Mouse (Mus musculus) stomach, embryonic 15.5 days (tissue): ENCODE results near the gene Akt1. TPM values are rescaled to one million over a fixed set of nuclear protein-coding genes. Genes with fewer than 3 reads are reported as not detected.

Experiments used
- ATAC-seq: fragments of 200-750 bp; cut with Nextera tagmentation; 2 replicates; pipeline ENCODE4 v1.8.0; 2017; ENCODE audit warnings: low read depth, moderate number of reproducible peaks, moderate TSS enrichment; ENCODE audit not compliant: insufficient read depth, low FRiP score
- H3K27ac ChIP-seq: fragments of 300-500 bp; sonication (generic); 2 replicates; pipeline ENCODE4 v1.5.1; 2015; ENCODE audit warnings: mild to moderate bottlenecking, inconsistent platforms
- H3K27me3 ChIP-seq: fragments of 300-500 bp; sonication (generic); replicated peaks from 2 replicates; pipeline ENCODE4 v1.6.1; 2015; ENCODE audit warnings: inconsistent platforms
- H3K36me3 ChIP-seq: fragments of 300-500 bp; sonication (generic); 2 replicates; pipeline ENCODE4 v1.6.1; 2015; ENCODE audit warnings: inconsistent platforms
- H3K4me1 ChIP-seq: fragments of 300-500 bp; sonication (generic); 2 replicates; pipeline ENCODE4 v1.6.1; 2015; ENCODE audit warnings: inconsistent platforms
- H3K4me2 ChIP-seq: fragments of 300-500 bp; sonication (generic); 2 replicates; pipeline ENCODE4 v1.6.1; 2015; ENCODE audit warnings: mild to moderate bottlenecking, inconsistent platforms
- H3K4me3 ChIP-seq: fragments of 300-500 bp; sonication (generic); replicated peaks from 2 replicates; pipeline ENCODE4 v1.5.1; 2015; ENCODE audit warnings: inconsistent platforms
- H3K9ac ChIP-seq: fragments of 300-500 bp; sonication (generic); 2 replicates; pipeline ENCODE4 v1.6.1; 2015; ENCODE audit warnings: inconsistent platforms
- H3K9me3 ChIP-seq: fragments of 300-500 bp; sonication (generic); 2 replicates; pipeline ENCODE4 v1.6.1; 2016; ENCODE audit warnings: inconsistent platforms
- WGBS: fragments of 180-500 bp; shearing (Covaris S2); methylation state at CpG from one replicate; pipeline ENCODE4 v1.1.7; 2015; 5-methylcytosine and 5-hydroxymethylcytosine counted together
- polyA plus RNA-seq: library from polyadenylated mRNA; unstranded; fragments of >200 nt; fragmentation: Nextera tagmentation; extraction: Ambion mirVana; gene quantifications from 2 replicates; pipeline ENCODE4 v1.2.1, GENCODE M21; 2015

Gene Akt1
- polyA plus RNA-seq, 1 experiment from 2014 or later: 161 TPM

- Histone ChIP-seq H3K4me3 (no peak overlapping the region), H3K36me3 (no peaks in the 10 kb centered on the region), H3K4me1 (peaks cover 3% of the 10 kb centered on the region; the same call in 1 of the 2 replicates), H3K9me3 (no peaks in the 10 kb centered on the region), H3K27ac (no peak overlapping the region), H3K9ac (no peak overlapping the region), H3K4me2 (no peak overlapping the region), H3K27me3 (no peaks in the 10 kb centered on the region)
- no peak for ATAC-seq
- WGBS: 46% methylated on average over 3 of the region's 3 CpGs
These were observed 39.3 kb upstream of the Akt1 start for GRCm38 (mm10) chr12:112713984-112714383.

GRCm38 (mm10) chr12:112707573-112707869 lies 32.8 kb upstream of the Akt1 start:
- 17% methylated on average over 8 of the region's 8 CpGs for WGBS
- H3K4me3 ChIP-seq: no peak overlapping the region
- H3K4me2 ChIP-seq: peak overlapping the region; percentile 52; the same call in 1 of the 2 replicates
- peaks cover 10% of the 10 kb centered on the region; the same call in 1 of the 2 replicates for H3K4me1 ChIP-seq
- no peaks in the 10 kb centered on the region for H3K27me3 ChIP-seq
- no peaks in the 10 kb centered on the region for H3K36me3 ChIP-seq
- no peaks in the 10 kb centered on the region for H3K9me3 ChIP-seq
- H3K27ac ChIP-seq: no peak overlapping the region
- no peak overlapping the region for H3K9ac ChIP-seq
- ATAC-seq: 0 out of 2 replicates have a peak, but pooled peaks have one; percentile 16

GRCm38 (mm10) chr12:112706704-112707572 lies 32.3 kb upstream of the Akt1 start:
- Histone ChIP-seq H3K4me2 (peak overlapping the region; percentile 52), H3K4me1 (peaks cover 10% of the 10 kb centered on the region; the same call in 1 of the 2 replicates), H3K36me3 (no peaks in the 10 kb centered on the region), H3K27ac (no peak overlapping the region), H3K9me3 (no peaks in the 10 kb centered on the region), H3K4me3 (peak overlapping the region; percentile 24), H3K27me3 (no peaks in the 10 kb centered on the region), H3K9ac (no peak overlapping the region)
- WGBS: 12% methylated on average over 32 of the region's 32 CpGs
- peak; percentile 85 for ATAC-seq

- Histone ChIP-seq H3K9ac (no peak overlapping the region), H3K36me3 (no peaks in the 10 kb centered on the region), H3K4me2 (no peak overlapping the region), H3K27ac (no peak overlapping the region), H3K9me3 (no peaks in the 10 kb centered on the region), H3K4me3 (no peak overlapping the region), H3K4me1 (peaks cover 18% of the 10 kb centered on the region), H3K27me3 (no peaks in the 10 kb centered on the region)
- 56% methylated on average over 6 of the region's 6 CpGs for WGBS
- no peak for ATAC-seq
These were observed 28.0 kb upstream of the Akt1 start for GRCm38 (mm10) chr12:112702374-112703320.

- Histone ChIP-seq H3K4me2 (peak overlapping the region; percentile 22; the same call in 1 of the 2 replicates), H3K27me3 (0 out of 2 replicates have a peak, but pooled peaks cover 3% of the 10 kb centered on the region), H3K36me3 (no peaks in the 10 kb centered on the region), H3K4me3 (peak overlapping the region; percentile 13; the same call in 1 of the 2 replicates), H3K9me3 (no peaks in the 10 kb centered on the region), H3K27ac (no peak overlapping the region), H3K4me1 (peaks cover 8% of the 10 kb centered on the region), H3K9ac (no peak overlapping the region)
- no peak for ATAC-seq
- WGBS: 7% methylated on average over 15 of the region's 15 CpGs
These were observed 25.8 kb upstream of the Akt1 start for GRCm38 (mm10) chr12:112700522-112700921.

GRCm38 (mm10) chr12:112696806-112697425 lies 22.2 kb upstream of the Akt1 start:
- no peak overlapping the region for H3K4me3 ChIP-seq
- H3K36me3 ChIP-seq: no peaks in the 10 kb centered on the region
- 73% methylated on average over 3 of the region's 3 CpGs for WGBS
- no peak for ATAC-seq
- no peaks in the 10 kb centered on the region for H3K9me3 ChIP-seq
- peaks cover 22% of the 10 kb centered on the region for H3K4me1 ChIP-seq
- no peak overlapping the region for H3K4me2 ChIP-seq
- no peak overlapping the region for H3K9ac ChIP-seq
- H3K27me3 ChIP-seq: 0 out of 2 replicates have a peak, but pooled peaks cover 3% of the 10 kb centered on the region
- H3K27ac ChIP-seq: no peak overlapping the region

- Histone ChIP-seq H3K27ac (peak overlapping the region; percentile 79; the same call in 1 of the 2 replicates), H3K9me3 (no peaks in the 10 kb centered on the region)
These were observed 19.4 kb upstream of the Akt1 start for GRCm38 (mm10) chr12:112694127-112694475.

GRCm38 (mm10) chr12:112693185-112694126 lies 18.8 kb upstream of the Akt1 start:
- Histone ChIP-seq H3K27ac (peak overlapping the region; percentile 79), H3K4me3 (peak overlapping the region; percentile 82), H3K27me3 (0 out of 2 replicates have a peak, but pooled peaks cover 3% of the 10 kb centered on the region), H3K9ac (peak overlapping the region; percentile 93), H3K4me2 (peak overlapping the region; percentile 89), H3K36me3 (no peaks in the 10 kb centered on the region), H3K4me1 (peaks cover 13% of the 10 kb centered on the region), H3K9me3 (no peaks in the 10 kb centered on the region)
- WGBS: 2% methylated on average over 54 of the region's 54 CpGs
- ATAC-seq: peak; percentile 95

More at GRCm38 (mm10) chr12:112694127-112694475, 19.4 kb upstream of the Akt1 start:
- peak overlapping the region; percentile 93; the same call in 1 of the 2 replicates for H3K9ac ChIP-seq
- H3K4me3 ChIP-seq: peak overlapping the region; percentile 82; the same call in 1 of the 2 replicates
- no peaks in the 10 kb centered on the region for H3K36me3 ChIP-seq
- WGBS: 83% methylated on average over 10 of the region's 10 CpGs
- peak overlapping the region; percentile 89 for H3K4me2 ChIP-seq
- peaks cover 13% of the 10 kb centered on the region for H3K4me1 ChIP-seq
- H3K27me3 ChIP-seq: 0 out of 2 replicates have a peak, but pooled peaks cover 3% of the 10 kb centered on the region
- ATAC-seq: no peak

- no peak overlapping the region for H3K4me2 ChIP-seq
- 43% methylated on average over 15 of the region's 15 CpGs for WGBS
These were observed 13.8 kb upstream of the Akt1 start for GRCm38 (mm10) chr12:112688458-112688857.

GRCm38 (mm10) chr12:112683351-112683750 lies 8.7 kb upstream of the Akt1 start:
- no peak for ATAC-seq
- Histone ChIP-seq H3K36me3 (0 out of 2 replicates have a peak, but pooled peaks cover 3% of the 10 kb centered on the region), H3K27me3 (peaks cover 9% of the 10 kb centered on the region; the same call in 1 of the 2 replicates), H3K9me3 (no peaks in the 10 kb centered on the region), H3K4me3 (no peak overlapping the region), H3K9ac (no peak overlapping the region), H3K4me1 (peaks cover 13% of the 10 kb centered on the region), H3K27ac (no peak overlapping the region), H3K4me2 (no peak overlapping the region)
- 54% methylated on average over 7 of the region's 7 CpGs for WGBS

More at GRCm38 (mm10) chr12:112688458-112688857, 13.8 kb upstream of the Akt1 start:
- Histone ChIP-seq H3K9me3 (no peaks in the 10 kb centered on the region), H3K4me3 (no peak overlapping the region), H3K27me3 (no peaks in the 10 kb centered on the region), H3K36me3 (0 out of 2 replicates have a peak, but pooled peaks cover 3% of the 10 kb centered on the region), H3K9ac (no peak overlapping the region), H3K4me1 (peaks cover 13% of the 10 kb centered on the region), H3K27ac (no peak overlapping the region)
- ATAC-seq: no peak
